Mouse (Mus musculus) layer of hippocampus, adult 8-10 months (tissue): ENCODE measurements at regions not wholly inside any gene's neighbourhood (a gene's known extent, or its start where the extent isn't known, plus 50 kb on each side); places are given as distances from the start of the nearest gene placed in this dataset.

Source experiments
- DNase-seq, 2 experiments: peaks; one replicate each; pipeline ENCODE4 v3.0.0; 2022; ENCODE audit warnings: low spot score in 2 of 2

GRCm38 (mm10) chr8:10870423-10871055, 137.7 kb downstream of the Irs2 start:
- peak; percentile 25 to 37 for DNase-seq

- no peak for DNase-seq
Measured at GRCm38 (mm10) chr8:10869866-10870265, 138.4 kb downstream of the Irs2 start.

- no peak for DNase-seq
Measured at GRCm38 (mm10) chr8:10866696-10867395, 141.4 kb downstream of the Irs2 start.

GRCm38 (mm10) chr8:10865941-10866513, 142.2 kb downstream of the Irs2 start:
- no peak for DNase-seq

GRCm38 (mm10) chr8:10865415-10865821, 142.8 kb downstream of the Irs2 start:
- no peak for DNase-seq

- DNase-seq = no peak
Measured at GRCm38 (mm10) chr8:10862442-10862841, 145.8 kb downstream of the Irs2 start.

GRCm38 (mm10) chr8:10860810-10861209, 147.4 kb downstream of the Irs2 start:
- no peak for DNase-seq

- no peak for DNase-seq
Measured at GRCm38 (mm10) chr8:10857874-10858273, 150.4 kb downstream of the Irs2 start.

GRCm38 (mm10) chr8:10856996-10857720, 151.1 kb downstream of the Irs2 start:
- no peak for DNase-seq

GRCm38 (mm10) chr8:10855696-10856095, 152.6 kb downstream of the Irs2 start:
- no peak for DNase-seq

- no peak for DNase-seq
Measured at GRCm38 (mm10) chr8:10855131-10855530, 153.1 kb downstream of the Irs2 start.

GRCm38 (mm10) chr8:10854600-10854999, 153.7 kb downstream of the Irs2 start:
- DNase-seq = no peak

- DNase-seq = no peak
Measured at GRCm38 (mm10) chr8:10853901-10854300, 154.4 kb downstream of the Irs2 start.

- DNase-seq = no peak
Measured at GRCm38 (mm10) chr8:10849916-10850315, 158.3 kb downstream of the Irs2 start.

- no peak for DNase-seq
Measured at GRCm38 (mm10) chr8:10845607-10846006, 162.7 kb downstream of the Irs2 start.

- no peak for DNase-seq
Measured at GRCm38 (mm10) chr8:10840853-10841531, 167.3 kb downstream of the Irs2 start.

- DNase-seq = no peak
Measured at GRCm38 (mm10) chr8:10840044-10840443, 168.2 kb downstream of the Irs2 start.

- no peak for DNase-seq
Measured at GRCm38 (mm10) chr8:10835054-10835453, 173.2 kb downstream of the Irs2 start.

- no peak for DNase-seq
Measured at GRCm38 (mm10) chr8:10831864-10832263, 176.4 kb downstream of the Irs2 start.

GRCm38 (mm10) chr8:10831277-10831676, 177.0 kb downstream of the Irs2 start:
- DNase-seq = no peak

GRCm38 (mm10) chr8:10830835-10831234, 177.4 kb downstream of the Irs2 start:
- no peak for DNase-seq

GRCm38 (mm10) chr8:10828580-10828979, 179.7 kb downstream of the Irs2 start:
- DNase-seq = no peak
